Mouse (Mus musculus) layer of hippocampus, adult 8-10 months (tissue): ENCODE measurements around the gene Plch2. TPM values are rescaled to one million over a fixed set of nuclear protein-coding genes. Genes with fewer than 3 reads are reported as not detected.

Source experiments
- DNase-seq, 2 experiments: peaks; one replicate each; pipeline ENCODE4 v3.0.0; 2022; ENCODE audit warnings: low spot score in 2 of 2
- total RNA-seq, 4 experiments: library from RNA; stranded (reverse); gene quantifications; 2 replicates each; pipeline ENCODE4 v1.2.4; 2022

Gene Plch2
- total RNA-seq, 4 experiments from 2014 or later, result 85.1 to 110 (median 94.9) TPM

GRCm38 (mm10) chr4:154935788-154936187, 120.8 kb downstream of the Plch2 start:
- no peak for DNase-seq

GRCm38 (mm10) chr4:154934800-154935199, 121.8 kb downstream of the Plch2 start:
- no peak for DNase-seq

- no peak for DNase-seq
These were observed 123.2 kb downstream of the Plch2 start for GRCm38 (mm10) chr4:154933306-154933907.

Other genes with a start within 250 kb of the Plch2 start
- gene Ttc34, start 219.3 kb downstream of the Plch2 start, total RNA-seq, result 1 to 10 TPM; 2.2 to 3.3 (median 2.8) TPM
- under 1 TPM; 0.25 to 0.73 (median 0.41) TPM for gene Mmel1, start 187.2 kb downstream of the Plch2 start, total RNA-seq
- gene Fam213b, start 157.6 kb downstream of the Plch2 start, total RNA-seq, result 10 to 100 TPM; 49.5 to 59.8 (median 57.0) TPM
- 1 to 10 TPM; 1.6 to 5.2 (median 3.8) TPM for gene Tnfrsf14, start 128.2 kb downstream of the Plch2 start, total RNA-seq
- gene Hes5, start 95.9 kb downstream of the Plch2 start, total RNA-seq, result 10 to 100 TPM; 15.1 to 33.7 (median 22.6) TPM
- 10 to 100 TPM; 34.4 to 46.8 (median 42.3) TPM for gene Pank4, start 92.7 kb downstream of the Plch2 start, total RNA-seq
- 10 to 100 TPM; 18.2 to 25.4 (median 21.9) TPM for gene Pex10, start 10.2 kb upstream of the Plch2 start, total RNA-seq
- gene Rer1, start 29.6 kb upstream of the Plch2 start, total RNA-seq, result 10 to 100 TPM; 57.4 to 63.2 (median 60.8) TPM
- 10 to 100 TPM; 11.5 to 19.0 (median 16.4) TPM for gene Morn1, start 29.8 kb upstream of the Plch2 start, total RNA-seq
- 100 to 1,000 TPM; 122 to 130 (median 125) TPM for gene Ski, start 165.8 kb upstream of the Plch2 start, total RNA-seq
- gene Faap20, start 193.0 kb upstream of the Plch2 start, total RNA-seq, result 10 to 100 TPM; 24.1 to 35.0 (median 31.4) TPM